Mouse (Mus musculus) cortical plate, adult 2 months (tissue): Measurements from ENCODE around the gene Sumo2.
A peak's percentile ranks its signal among the peaks of the same experiment; 100 is the strongest.

Source experiments
- CTCF ChIP-seq: fragments of 200-500 bp; IDR thresholded peaks from 2 replicates; pipeline ENCODE4 v1.5.1; 2011; ENCODE audit warnings: mild to moderate bottlenecking, control low read depth, low read length; ENCODE audit not compliant: insufficient read depth; ENCODE audit errors: extremely low read depth
- POLR2A ChIP-seq: fragments of 200-500 bp; IDR thresholded peaks from 2 replicates; pipeline ENCODE4 v1.6.1; 2011; ENCODE audit warnings: mild to moderate bottlenecking, low read length, control low read depth; ENCODE audit not compliant: insufficient read depth; ENCODE audit errors: extremely low read depth

DNA sequence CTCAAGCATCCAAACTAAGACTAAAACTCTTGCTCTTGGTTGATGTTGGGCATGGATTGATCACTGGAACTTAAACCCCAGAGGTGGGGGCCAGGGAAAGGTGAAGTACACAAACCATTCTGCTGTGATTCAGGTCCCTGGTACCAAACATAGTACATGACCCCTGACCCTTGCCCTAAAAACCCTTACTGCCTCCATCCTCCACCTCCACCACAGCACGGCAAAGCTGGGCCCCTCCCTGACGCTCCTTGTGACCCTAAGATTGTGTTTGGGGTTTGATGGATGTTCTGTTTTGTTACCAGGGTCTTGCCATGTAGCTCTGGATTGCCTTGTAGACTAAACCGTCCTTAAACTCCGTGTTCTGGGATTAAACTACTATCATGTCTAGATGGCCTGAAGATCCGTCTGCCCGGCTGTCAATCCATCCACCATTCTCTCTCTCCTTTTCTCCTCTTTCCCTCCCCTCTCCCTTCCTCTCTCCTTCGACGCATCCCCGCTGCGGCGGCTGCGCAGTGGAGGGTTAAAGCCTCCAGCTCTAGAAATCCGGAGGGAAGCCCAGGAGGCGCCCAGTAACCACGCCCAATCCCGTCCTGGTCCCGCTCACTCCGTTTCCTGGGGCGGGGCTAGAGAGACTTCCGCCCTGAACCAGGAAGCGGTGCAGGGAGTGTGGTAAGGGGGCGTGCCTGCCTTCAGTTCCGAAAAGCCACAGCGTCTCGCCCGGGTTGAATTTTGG, 60.9 kb downstream of the Sumo2 start, which contains the start of gene Armc7:
- no peak for TF ChIP-seq CTCF
- peak; percentile 84 for TF ChIP-seq POLR2A
